Mouse (Mus musculus): Measurements from ENCODE around the gene 4930562C15Rik. TPM values are rescaled to one million over a fixed set of nuclear protein-coding genes. Genes with fewer than 3 reads are reported as not detected.

The 4930562C15Rik gene
- polyA plus RNA-seq, 1 experiment: not detected

DNA sequence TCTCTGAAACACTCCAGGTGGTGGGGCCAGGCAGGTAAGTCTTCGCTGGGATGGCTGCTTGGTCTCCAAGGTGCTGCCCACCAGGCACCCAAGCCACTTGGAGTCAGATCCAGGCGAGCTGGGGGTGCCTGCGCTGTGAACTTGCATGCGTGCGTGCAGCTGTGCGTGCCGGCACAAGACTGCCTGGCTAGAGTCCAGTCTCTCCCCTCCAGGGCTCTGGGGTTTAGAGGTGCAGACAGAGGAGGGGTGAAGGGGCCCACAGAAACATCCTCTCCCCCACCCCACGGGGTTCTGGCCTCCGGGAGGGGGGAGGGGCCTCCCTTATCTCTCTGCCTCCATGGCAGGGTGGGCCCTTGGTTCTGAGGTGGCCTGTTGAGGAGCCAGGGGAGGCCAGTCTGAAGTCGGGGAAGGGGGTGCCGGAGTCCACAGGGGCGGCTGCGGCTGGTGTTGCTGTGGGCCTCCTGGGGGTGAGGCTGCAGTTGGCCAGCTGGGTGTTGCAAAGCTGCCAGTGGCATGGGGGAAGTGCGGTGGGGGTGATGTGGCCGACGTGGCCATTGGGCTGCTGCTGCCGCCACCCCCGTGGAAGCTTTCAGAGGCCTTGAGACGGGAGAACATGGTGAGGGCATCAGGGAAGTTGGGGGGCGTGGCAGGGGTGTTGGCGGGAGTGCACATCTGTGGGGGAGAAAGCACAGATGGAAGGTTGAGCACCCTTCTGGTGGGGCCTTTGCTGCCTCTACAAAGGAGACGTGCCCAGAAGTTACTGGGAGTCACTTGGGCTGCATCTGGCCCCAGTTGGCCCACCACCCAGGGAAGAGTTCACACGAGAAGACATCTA is 40.2 kb downstream of the 4930562C15Rik start:
- Histone ChIP-seq H3K4me3 (ENCODE audit: insufficient read depth, low read depth, low read length) (no peak overlapping the region), H3K4me1 (ENCODE audit: control insufficient read depth, insufficient read depth, low read length) (peaks cover 30% of the 10 kb centered on the region), H3K27ac (ENCODE audit: insufficient read depth, low read depth, low read length) (no peak overlapping the region)
- TF ChIP-seq POLR2A (IDR thresholded peaks at IDR 0.05; ENCODE audit: insufficient read depth, low read depth, low read length): no peak
- no peak for TF ChIP-seq CTCF (IDR thresholded peaks at IDR 0.05; ENCODE audit: insufficient read depth, low read depth, low read length)
- WGBS: 62% methylated on average over 23 of the region's 23 CpGs

DNA sequence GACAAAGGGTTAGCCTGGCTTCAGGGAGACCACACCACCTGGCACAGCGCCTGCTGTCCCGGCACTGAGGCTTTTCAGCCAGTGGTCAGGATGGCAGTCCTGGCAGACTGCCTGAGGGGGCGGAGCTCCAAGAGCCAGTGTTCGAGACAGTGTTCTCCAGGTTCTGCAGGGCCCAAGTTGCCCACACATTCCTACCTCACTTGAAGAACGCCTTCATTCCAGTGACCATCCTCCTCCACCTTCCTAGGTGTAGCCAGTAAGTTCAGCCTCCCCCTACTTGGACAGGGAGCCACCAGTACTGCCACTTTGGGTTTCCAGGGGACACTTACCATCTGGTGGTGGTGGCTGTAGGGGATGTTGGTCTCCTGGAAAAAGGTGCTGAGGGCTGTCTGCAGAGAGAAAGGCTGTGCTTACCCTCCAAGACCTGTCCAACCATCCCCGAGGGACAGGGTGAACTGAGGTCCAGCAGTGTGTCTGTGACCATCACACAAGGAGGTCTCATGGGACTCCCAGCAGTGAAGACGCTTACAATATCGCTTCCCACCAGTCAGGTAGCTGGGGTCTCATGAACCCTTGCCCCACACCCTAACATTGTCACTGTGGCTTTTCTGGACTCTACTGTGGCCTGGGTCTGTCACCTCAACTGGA is 40.9 kb downstream of the 4930562C15Rik start:
- peaks cover 30% of the 10 kb centered on the region for H3K4me1 ChIP-seq (ENCODE audit: control insufficient read depth, insufficient read depth, low read length)
- WGBS: 64% methylated on average over 8 of the region's 8 CpGs
- TF ChIP-seq CTCF (IDR thresholded peaks at IDR 0.05; ENCODE audit: insufficient read depth, low read depth, low read length): no peak
- no peak for TF ChIP-seq POLR2A (IDR thresholded peaks at IDR 0.05; ENCODE audit: insufficient read depth, low read depth, low read length)
- no peak overlapping the region for H3K27ac ChIP-seq (ENCODE audit: insufficient read depth, low read depth, low read length)
- no peak overlapping the region for H3K4me3 ChIP-seq (ENCODE audit: insufficient read depth, low read depth, low read length)

DNA sequence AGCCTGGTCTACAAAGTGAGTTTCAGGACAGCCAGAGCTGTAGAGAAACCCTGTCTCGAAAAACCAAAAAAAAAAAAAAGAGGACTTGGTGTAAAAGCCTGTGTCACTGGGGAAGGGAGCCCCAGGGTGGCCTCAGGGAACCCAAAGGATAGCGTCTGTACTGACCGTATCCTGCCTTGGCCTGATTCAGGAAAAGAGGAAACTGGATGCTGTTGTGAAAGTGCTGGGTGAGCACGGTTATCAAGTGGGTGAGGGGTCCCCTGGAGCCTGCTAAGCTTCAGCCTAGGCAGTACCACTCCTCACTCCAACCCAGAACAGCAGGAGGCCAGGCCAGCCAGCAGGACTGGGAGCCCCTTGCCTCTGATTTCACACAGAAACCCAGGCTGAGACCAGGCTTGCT is 42.0 kb downstream of the 4930562C15Rik start:
- WGBS: 73% methylated on average over 4 of the region's 4 CpGs
- TF ChIP-seq POLR2A (IDR thresholded peaks at IDR 0.05; ENCODE audit: insufficient read depth, low read depth, low read length) (no peak), CTCF (IDR thresholded peaks at IDR 0.05; ENCODE audit: insufficient read depth, low read depth, low read length) (no peak)
- Histone ChIP-seq H3K27ac (ENCODE audit: insufficient read depth, low read depth, low read length) (no peak overlapping the region), H3K4me3 (ENCODE audit: insufficient read depth, low read depth, low read length) (no peak overlapping the region), H3K4me1 (ENCODE audit: control insufficient read depth, insufficient read depth, low read length) (peaks cover 30% of the 10 kb centered on the region)

DNA sequence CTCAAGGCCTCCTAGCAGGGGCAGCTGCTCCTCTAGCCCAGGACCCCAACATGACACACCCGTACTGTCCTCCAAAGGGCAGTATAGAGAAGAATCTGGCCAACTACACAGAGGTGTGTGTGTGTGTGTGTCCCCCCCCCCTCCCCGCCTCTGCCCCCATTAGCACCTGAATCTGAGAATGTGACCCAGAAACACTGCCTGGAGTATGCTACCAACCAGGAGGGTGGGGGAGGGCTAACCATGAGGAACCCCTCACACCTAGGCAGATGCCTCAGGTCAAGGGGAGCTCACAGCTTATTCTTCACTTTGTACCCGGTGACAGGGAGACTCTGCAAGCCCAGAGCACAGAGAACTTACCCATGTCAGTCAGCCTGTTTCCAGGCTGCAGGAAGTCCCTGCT is 42.5 kb downstream of the 4930562C15Rik start:
- TF ChIP-seq CTCF (IDR thresholded peaks at IDR 0.05; ENCODE audit: insufficient read depth, low read depth, low read length) (no peak), POLR2A (IDR thresholded peaks at IDR 0.05; ENCODE audit: insufficient read depth, low read depth, low read length) (no peak)
- H3K4me1 ChIP-seq (ENCODE audit: control insufficient read depth, insufficient read depth, low read length): peaks cover 30% of the 10 kb centered on the region
- 63% methylated on average over 3 of the region's 3 CpGs for WGBS
- H3K4me3 ChIP-seq (ENCODE audit: insufficient read depth, low read depth, low read length): peak overlapping the region; percentile 21
- H3K27ac ChIP-seq (ENCODE audit: insufficient read depth, low read depth, low read length): no peak overlapping the region

DNA sequence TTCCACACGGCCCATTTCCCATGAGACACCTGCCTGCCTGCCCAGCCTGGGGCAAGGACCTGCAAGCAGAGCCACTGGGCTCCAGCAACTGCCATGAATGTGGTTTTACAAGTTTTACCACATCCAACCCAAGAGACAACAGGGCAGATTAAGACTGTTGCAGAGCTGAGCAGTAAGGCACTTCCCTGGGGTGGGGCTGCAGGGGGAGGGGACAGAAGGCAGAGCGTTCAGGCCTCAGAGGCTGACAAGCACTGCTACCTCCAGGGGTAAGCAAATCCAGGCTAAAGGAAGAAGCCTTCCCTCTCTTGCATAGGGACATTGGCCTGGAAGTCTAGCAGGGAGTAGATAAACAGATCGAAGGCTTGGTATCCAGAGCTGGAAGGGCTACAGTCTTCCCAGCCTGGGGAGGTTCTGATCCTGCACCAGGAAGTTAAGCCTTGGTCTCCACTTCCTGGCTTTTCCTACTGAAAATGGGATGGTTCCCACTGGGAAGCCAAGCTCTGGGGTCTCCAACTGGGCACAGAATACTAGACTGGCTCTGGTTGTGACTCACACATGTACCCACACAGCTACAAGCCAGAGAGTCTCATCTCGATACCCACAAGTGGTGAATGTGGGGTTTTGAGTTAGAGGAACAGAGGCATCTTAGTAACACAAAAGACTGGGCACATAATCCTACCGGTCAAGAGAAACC is 43.1 kb downstream of the 4930562C15Rik start:
- 19% methylated on average over 5 of the region's 5 CpGs for WGBS

DNA sequence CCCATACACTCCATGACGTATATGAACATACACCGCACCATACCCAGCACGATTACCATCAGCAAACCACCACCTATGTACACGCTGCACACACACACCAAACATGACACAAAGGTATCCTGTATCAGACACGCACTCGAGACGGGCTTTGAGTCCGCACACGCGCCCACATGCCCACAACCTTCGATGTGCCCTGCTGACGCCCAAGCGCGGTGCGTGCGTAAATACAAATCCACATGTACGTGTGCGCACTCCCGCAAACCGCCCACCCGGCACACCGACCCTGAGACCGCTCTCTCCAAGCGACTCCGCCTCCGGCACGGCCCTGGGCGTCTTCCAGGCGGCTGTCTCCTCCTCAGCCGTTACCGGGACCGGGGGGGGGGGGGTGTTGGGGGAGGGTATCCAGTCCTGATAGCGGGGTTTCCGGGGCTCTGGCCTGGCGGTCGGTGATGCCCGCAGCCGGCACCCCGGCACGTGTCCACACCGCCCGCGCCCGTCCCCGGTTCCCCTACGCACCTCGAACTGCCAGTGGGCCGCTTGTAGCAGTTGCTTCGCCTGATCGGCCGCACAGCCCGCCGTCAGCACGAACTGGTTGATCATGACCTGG is 44.0 kb downstream of the 4930562C15Rik start:
- under 1% methylated on average over 54 of the region's 54 CpGs for WGBS
- peaks cover 30% of the 10 kb centered on the region for H3K4me1 ChIP-seq (ENCODE audit: control insufficient read depth, insufficient read depth, low read length)

More for the DNA sequence above, 43.1 kb downstream of the 4930562C15Rik start:
- Histone ChIP-seq H3K27ac (ENCODE audit: insufficient read depth, low read depth, low read length) (peak overlapping the region; percentile 34; the same call in 1 of the 2 replicates), H3K4me3 (ENCODE audit: insufficient read depth, low read depth, low read length) (peak overlapping the region; percentile 21), H3K4me1 (ENCODE audit: control insufficient read depth, insufficient read depth, low read length) (peaks cover 30% of the 10 kb centered on the region)
- no peak for TF ChIP-seq CTCF (IDR thresholded peaks at IDR 0.05; ENCODE audit: insufficient read depth, low read depth, low read length)
- no peak for TF ChIP-seq POLR2A (IDR thresholded peaks at IDR 0.05; ENCODE audit: insufficient read depth, low read depth, low read length)

DNA sequence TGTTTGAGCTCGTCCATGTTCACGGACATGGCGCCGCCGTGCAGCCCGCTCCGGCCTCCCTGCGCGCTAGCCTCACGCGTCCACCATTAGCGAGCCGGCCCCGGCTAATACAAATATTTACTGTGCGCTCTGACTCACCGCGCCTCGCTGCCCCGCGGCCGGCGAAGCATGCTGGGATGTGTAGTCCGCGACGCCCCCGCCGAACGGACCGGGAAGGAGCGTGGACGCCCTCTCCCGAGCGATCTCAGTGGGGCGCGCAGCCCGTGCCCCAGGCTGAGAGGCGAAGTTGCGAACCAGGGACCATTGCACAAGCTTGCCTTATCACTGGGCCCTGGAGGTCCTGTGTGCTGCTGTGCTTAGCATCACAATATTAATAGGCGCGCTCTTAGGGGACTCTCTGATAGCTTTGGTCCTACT is 44.5 kb downstream of the 4930562C15Rik start:
- TF ChIP-seq POLR2A (IDR thresholded peaks at IDR 0.05; ENCODE audit: insufficient read depth, low read depth, low read length): peak; percentile 95
- TF ChIP-seq CTCF (IDR thresholded peaks at IDR 0.05; ENCODE audit: insufficient read depth, low read depth, low read length): no peak
- Histone ChIP-seq H3K4me1 (ENCODE audit: control insufficient read depth, insufficient read depth, low read length) (peaks cover 30% of the 10 kb centered on the region), H3K27ac (ENCODE audit: insufficient read depth, low read depth, low read length) (peak overlapping the region; percentile 97), H3K4me3 (ENCODE audit: insufficient read depth, low read depth, low read length) (peak overlapping the region; percentile 86)
- under 1% methylated on average over 40 of the region's 40 CpGs for WGBS

More for the DNA sequence above, 44.0 kb downstream of the 4930562C15Rik start:
- Histone ChIP-seq H3K4me3 (ENCODE audit: insufficient read depth, low read depth, low read length) (peak overlapping the region; percentile 86), H3K27ac (ENCODE audit: insufficient read depth, low read depth, low read length) (peak overlapping the region; percentile 97)
- TF ChIP-seq POLR2A (IDR thresholded peaks at IDR 0.05; ENCODE audit: insufficient read depth, low read depth, low read length) (no peak), CTCF (IDR thresholded peaks at IDR 0.05; ENCODE audit: insufficient read depth, low read depth, low read length) (no peak)

DNA sequence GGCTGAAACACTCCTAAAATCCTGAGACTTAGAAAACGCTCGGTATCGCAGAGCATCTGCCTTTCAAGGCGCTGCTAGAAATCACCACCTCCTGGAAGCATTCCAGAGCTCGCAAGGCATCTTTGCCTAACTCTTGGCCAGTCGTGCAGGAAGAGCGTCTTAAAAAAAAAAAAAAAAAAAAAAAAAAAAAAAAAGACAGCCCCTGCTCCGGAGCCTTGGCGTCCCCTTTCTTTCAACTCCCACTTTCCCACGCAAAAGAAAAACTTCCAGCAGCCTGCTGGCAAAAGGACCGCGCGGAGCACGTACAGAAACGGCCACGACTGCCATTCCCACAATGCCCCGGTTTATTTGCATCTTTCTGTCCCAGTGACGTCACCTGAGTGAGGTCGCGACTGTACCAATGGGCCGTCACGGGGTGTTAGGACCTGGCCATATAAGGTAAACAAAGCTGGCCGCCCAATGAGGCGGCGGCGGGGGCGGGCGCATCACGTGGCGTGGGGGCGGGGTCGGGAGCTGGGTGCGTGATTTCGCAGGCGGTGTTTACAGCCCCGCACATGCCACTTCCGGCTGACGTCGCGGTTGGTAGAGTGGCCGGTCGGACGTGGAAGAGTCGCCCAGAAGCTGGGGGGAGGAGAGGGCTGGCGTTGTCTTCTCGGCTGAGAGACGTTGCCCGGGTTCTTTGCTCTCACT is 45.1 kb downstream of the 4930562C15Rik start, which contains the start of gene Ubald1:
Gene Ubald1 (minus strand): TSS at position 180 of the 690 bp plus-strand sequence.
- under 1% methylated on average over 48 of the region's 48 CpGs for WGBS
- H3K4me3 ChIP-seq (ENCODE audit: insufficient read depth, low read depth, low read length): peak within 1 kb of the TSS; percentile 86

More for the DNA sequence above, 45.1 kb downstream of the 4930562C15Rik start, which contains the start of gene Ubald1:
- H3K27ac ChIP-seq (ENCODE audit: insufficient read depth, low read depth, low read length): peak within 1 kb of the TSS; percentile 100
- peaks cover 27% of the 10 kb centered on the region for H3K4me1 ChIP-seq (ENCODE audit: control insufficient read depth, insufficient read depth, low read length)
- TF ChIP-seq POLR2A (IDR thresholded peaks at IDR 0.05; ENCODE audit: insufficient read depth, low read depth, low read length): peak; percentile 90
- TF ChIP-seq CTCF (IDR thresholded peaks at IDR 0.05; ENCODE audit: insufficient read depth, low read depth, low read length): no peak

Measured in olfactory bulb, adult 2 months (tissue).